Mouse (Mus musculus) liver, embryonic 13.5 days (tissue): ENCODE data around the gene Dact2. TPM values are rescaled to one million over a fixed set of nuclear protein-coding genes. Genes with fewer than 3 reads are reported as not detected.

Experiments used
- polyA plus RNA-seq: library from polyadenylated mRNA; unstranded; fragments of >200 nt; fragmentation: Nextera tagmentation; extraction: Ambion mirVana; gene quantifications from 2 replicates; pipeline ENCODE4 v1.2.1, GENCODE M21; 2015

Gene Dact2
- polyA plus RNA-seq, 1 experiment from 2014 or later: 0.68 TPM

Other genes starting within 250 kb of the Dact2 start
- gene Gm7356, start 200.6 kb downstream of the Dact2 start, polyA plus RNA-seq: not detected in 2 replicates
- gene Gm7358, start 144.8 kb downstream of the Dact2 start, polyA plus RNA-seq: not detected in 2 replicates
- 4.6 TPM in 2 replicates for gene Smoc2, start 75.2 kb upstream of the Dact2 start, polyA plus RNA-seq